Mouse (Mus musculus) cerebellum, adult 2 months (tissue): ENCODE measurements around the gene Zmat5. TPM values are rescaled to one million over a fixed set of nuclear protein-coding genes. Genes with fewer than 3 reads are reported as not detected.
A peak's percentile ranks its signal among the peaks of the same experiment; 100 is the strongest.

Experiments
- DNase-seq, 2 experiments: peaks; one replicate each; pipeline ENCODE4 v3.0.0; 2021
- H3K27ac ChIP-seq: fragments of 200-500 bp; 2 replicates; pipeline ENCODE4 v1.5.1; 2012; ENCODE audit warnings: low read length, control low read depth, inconsistent platforms; ENCODE audit not compliant: insufficient read depth
- H3K27me3 ChIP-seq: fragments of 200-500 bp; 2 replicates; pipeline ENCODE4 v1.6.1; 2012; ENCODE audit warnings: inconsistent platforms, mild to moderate bottlenecking, low read length, moderate library complexity; ENCODE audit not compliant: control insufficient read depth, insufficient read depth
- H3K4me1 ChIP-seq: fragments of 200-500 bp; 2 replicates; pipeline ENCODE4 v1.6.1; 2011; ENCODE audit warnings: low read length; ENCODE audit not compliant: control insufficient read depth, insufficient read depth
- H3K4me3 ChIP-seq: fragments of 200-500 bp; replicated peaks from 2 replicates; pipeline ENCODE3; 2011; ENCODE audit warnings: mild to moderate bottlenecking, low read depth, low read length, control low read depth; ENCODE audit not compliant: insufficient read depth
- CTCF ChIP-seq: fragments of 200-500 bp; IDR thresholded peaks from 2 replicates; pipeline ENCODE4 v1.5.1; 2011; ENCODE audit warnings: low read depth, mild to moderate bottlenecking, control low read depth, low read length, moderate library complexity, borderline replicate concordance; ENCODE audit not compliant: insufficient read depth
- POLR2A ChIP-seq: fragments of 200-500 bp; IDR thresholded peaks from 2 replicates; pipeline ENCODE4 v1.6.1; 2011; ENCODE audit warnings: low read length, control low read depth, borderline replicate concordance; ENCODE audit not compliant: insufficient read depth
- WGBS: fragments of 180-500 bp; shearing (Covaris S2); methylation state at CpG from one replicate; pipeline ENCODE4 v1.1.7; 2018; 5-methylcytosine and 5-hydroxymethylcytosine counted together
- polyA plus RNA-seq: library from polyadenylated mRNA; depleted of rRNA; stranded (reverse); fragments of >200 nt; gene quantifications from 2 replicates; pipeline ENCODE4 v1.2.3, GENCODE M21; 2012

Zmat5 gene
- polyA plus RNA-seq, 1 experiment: 63.2 TPM

DNA sequence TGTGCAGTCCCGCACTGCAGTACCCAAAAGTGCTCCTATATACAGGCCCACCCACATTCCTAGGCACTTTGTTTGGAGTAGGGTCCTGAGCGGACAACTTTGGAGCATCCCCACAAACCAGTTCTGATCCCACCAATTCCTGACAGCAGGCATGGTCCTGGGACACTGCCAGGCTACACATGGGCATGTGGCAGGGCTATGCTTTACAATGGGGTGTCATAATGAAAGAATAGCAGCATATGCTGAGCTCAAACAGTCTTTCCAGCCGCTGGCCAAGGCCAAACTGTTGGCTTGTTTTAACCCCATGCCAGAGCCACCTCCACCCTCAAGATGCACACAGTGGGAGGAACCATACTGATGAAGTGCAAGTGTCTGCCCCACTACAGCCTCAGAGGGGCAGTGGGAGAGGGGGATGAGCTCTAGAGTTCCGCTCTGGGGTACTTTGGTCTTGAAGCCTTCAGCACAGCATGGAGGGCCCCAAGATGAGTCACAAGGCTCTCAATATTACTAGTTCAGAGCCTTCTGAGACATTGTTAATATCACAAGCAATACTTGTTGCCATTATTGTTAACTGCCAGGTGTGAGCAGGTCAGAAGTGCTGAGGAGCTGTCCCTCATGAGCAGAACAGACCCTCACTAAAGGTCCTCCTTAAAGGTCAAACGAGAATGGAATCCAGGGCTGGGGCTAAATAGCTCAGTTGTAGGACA is 12.2 kb downstream of the Zmat5 start:
- TF ChIP-seq CTCF: no peak
- TF ChIP-seq POLR2A: no peak
- Histone ChIP-seq H3K27ac (no peak overlapping the region), H3K27me3 (no peaks in the 10 kb centered on the region), H3K4me3 (no peak overlapping the region), H3K4me1 (peaks cover 30% of the 10 kb centered on the region)
- no peak for DNase-seq
- 74% methylated on average over 5 of the region's 5 CpGs for WGBS

DNA sequence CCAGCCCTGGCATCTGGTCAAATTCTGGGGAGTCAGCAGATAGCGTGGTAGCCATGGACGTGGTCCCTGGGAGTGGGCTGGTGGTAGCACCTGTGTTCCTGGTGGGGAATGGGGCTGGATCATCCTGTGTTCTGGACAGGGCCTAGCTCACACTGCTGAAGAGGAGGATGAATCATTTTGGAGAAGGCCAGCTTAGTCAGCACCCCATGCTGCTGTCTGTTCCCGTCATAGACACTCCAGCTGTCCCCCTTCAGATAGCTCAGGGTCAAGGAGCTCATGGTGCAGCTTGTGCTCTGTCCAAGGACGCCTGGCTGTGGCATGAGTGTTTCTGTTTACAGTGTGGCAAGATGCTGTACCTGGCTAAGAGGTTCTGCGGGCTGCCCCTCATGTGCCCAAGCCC is 14.1 kb downstream of the Zmat5 start:
- TF ChIP-seq CTCF (no peak), POLR2A (no peak)
- peaks cover 30% of the 10 kb centered on the region for H3K4me1 ChIP-seq
- WGBS: 45% methylated on average over 5 of the region's 5 CpGs

DNA sequence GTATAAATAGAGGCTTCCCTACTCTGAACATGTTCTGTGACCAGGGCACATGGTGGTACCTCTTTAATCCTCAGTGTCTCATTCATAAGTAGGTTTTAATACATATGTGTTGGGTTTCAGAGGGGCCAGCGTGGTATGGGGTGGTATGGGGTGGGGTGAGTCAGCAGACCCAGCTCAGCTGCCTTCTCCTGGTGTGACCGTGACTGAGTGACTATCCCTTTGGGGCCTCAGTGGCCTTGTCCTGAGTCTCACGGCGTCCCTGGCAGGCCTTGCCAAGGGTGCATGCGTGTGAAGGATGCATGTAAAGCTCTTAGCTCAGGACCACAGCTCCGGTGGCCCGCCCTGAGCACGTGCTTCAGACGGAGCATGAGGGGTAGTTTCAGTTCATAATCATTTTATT is 15.5 kb downstream of the Zmat5 start:
- DNase-seq: no peak
- Histone ChIP-seq H3K27me3 (no peaks in the 10 kb centered on the region), H3K4me1 (peaks cover 30% of the 10 kb centered on the region), H3K27ac (no peak overlapping the region), H3K4me3 (no peak overlapping the region)
- no peak for TF ChIP-seq POLR2A
- no peak for TF ChIP-seq CTCF
- 96% methylated on average over 9 of the region's 9 CpGs for WGBS

More for the DNA sequence above, 14.1 kb downstream of the Zmat5 start:
- no peak overlapping the region for H3K27ac ChIP-seq
- no peaks in the 10 kb centered on the region for H3K27me3 ChIP-seq
- no peak overlapping the region for H3K4me3 ChIP-seq
- peak; percentile 43 to 64 for DNase-seq

DNA sequence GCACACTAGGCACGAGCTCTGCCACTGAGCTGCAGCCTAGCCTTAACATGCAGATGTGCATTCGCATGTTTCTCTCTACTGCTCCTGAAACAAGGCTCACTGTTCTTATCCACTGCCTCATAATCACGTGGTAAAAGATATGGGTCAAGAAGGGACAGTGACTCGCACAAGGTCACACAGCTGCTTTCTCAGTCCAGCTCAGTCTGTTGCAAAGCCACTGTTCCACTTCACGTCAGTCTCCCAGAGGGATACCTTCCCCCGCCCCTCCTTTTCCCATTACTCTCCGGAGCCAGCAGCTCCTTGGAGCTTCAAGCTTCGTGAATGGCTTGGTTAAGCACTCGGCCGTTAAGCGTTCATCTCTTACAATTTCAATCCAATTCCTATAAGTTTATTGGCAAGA is 15.9 kb downstream of the Zmat5 start:
- Histone ChIP-seq H3K4me3 (no peak overlapping the region), H3K4me1 (peaks cover 30% of the 10 kb centered on the region), H3K27ac (no peak overlapping the region), H3K27me3 (no peaks in the 10 kb centered on the region)
- 53% methylated on average over 11 of the region's 11 CpGs for WGBS
- no peak for TF ChIP-seq POLR2A
- no peak for TF ChIP-seq CTCF
- DNase-seq: peak in 1 of 2 experiments; percentile 15

DNA sequence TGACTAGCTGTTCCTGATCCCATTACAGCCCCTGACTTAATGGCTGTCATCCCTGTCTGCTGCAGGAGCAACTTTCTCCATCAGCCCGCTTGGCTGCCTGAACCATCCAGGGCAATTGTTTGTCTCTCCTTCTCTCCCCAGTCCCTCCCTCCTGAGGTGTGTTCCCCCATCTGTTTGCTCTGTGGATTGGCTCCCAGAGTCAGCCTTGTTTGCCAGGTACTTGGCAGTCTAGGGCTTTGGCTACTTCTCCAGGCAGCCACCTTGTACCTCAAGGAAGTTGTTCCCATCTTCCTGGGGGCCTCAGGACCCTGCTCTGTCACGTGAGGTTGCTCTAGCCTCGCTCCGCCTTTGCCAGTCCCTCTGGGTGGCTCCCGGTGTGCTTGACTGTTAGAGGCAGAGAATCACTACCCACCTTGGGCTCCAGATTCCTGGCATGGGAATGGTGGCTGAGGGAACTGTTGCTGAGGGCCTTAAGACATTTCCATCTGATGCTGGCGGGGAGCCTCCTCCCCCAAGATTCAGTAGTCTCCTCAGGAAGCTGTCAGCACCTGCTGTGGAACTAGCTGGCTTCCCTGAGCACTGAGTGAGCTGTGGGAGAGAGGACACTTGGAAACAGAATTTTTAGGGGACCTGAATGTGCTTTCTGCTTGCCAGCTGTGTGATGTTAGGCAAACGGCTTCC is 16.6 kb downstream of the Zmat5 start:
- Histone ChIP-seq H3K27ac (no peak overlapping the region), H3K27me3 (no peaks in the 10 kb centered on the region), H3K4me1 (peaks cover 30% of the 10 kb centered on the region), H3K4me3 (no peak overlapping the region)
- WGBS: 21% methylated on average over 7 of the region's 7 CpGs
- peak; percentile 79 to 88 for DNase-seq
- TF ChIP-seq POLR2A (no peak), CTCF (no peak)

DNA sequence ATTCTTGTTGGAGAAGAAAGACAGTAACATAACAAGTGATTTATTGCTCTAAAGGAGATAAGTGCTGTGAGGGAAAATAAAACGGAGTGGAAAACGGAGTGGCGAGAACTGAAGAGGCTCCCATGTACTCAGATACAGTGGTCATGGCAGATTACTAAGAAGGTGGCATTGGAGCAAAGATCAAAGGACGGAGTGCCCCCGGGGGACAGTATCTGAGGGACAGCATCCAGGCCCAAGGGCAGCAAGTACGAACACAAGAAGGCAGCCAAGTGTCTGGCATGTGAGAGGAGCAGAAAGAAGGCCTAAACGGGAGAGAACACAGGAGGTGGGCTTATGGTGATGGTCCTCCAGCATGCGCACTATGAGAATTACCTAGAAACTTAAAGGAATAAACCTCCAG is 17.2 kb downstream of the Zmat5 start:
- WGBS: 87% methylated on average over 8 of the region's 8 CpGs
- Histone ChIP-seq H3K27ac (no peak overlapping the region), H3K27me3 (no peaks in the 10 kb centered on the region), H3K4me3 (no peak overlapping the region), H3K4me1 (peaks cover 26% of the 10 kb centered on the region)
- no peak for TF ChIP-seq CTCF
- TF ChIP-seq POLR2A: no peak
- DNase-seq: no peak

DNA sequence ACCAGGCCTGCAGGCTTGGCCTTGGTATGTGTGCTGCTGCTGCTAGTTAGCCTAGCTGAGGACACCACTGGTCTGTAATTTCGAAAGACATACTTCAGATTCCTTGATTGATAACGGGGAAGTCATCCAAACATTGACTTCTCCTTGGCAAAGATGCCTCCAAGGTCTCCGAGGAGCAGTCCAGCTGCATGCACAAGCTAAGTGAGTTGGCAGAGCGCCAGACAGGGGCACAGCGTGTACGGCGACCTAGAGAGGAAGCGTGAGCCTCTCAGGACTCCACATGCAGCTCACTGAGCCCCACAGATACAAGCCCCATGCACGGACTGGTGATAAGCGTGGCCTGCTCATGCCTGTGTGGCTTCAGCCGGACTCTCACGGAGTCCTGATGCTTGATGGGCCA is 25.1 kb downstream of the Zmat5 start:
- TF ChIP-seq CTCF (no peak), POLR2A (no peak)
- DNase-seq: no peak
- 57% methylated on average over 12 of the region's 12 CpGs for WGBS
- no peaks in the 10 kb centered on the region for H3K27me3 ChIP-seq
- H3K4me3 ChIP-seq: no peak overlapping the region
- H3K27ac ChIP-seq: no peak overlapping the region
- H3K4me1 ChIP-seq: peaks cover 15% of the 10 kb centered on the region

DNA sequence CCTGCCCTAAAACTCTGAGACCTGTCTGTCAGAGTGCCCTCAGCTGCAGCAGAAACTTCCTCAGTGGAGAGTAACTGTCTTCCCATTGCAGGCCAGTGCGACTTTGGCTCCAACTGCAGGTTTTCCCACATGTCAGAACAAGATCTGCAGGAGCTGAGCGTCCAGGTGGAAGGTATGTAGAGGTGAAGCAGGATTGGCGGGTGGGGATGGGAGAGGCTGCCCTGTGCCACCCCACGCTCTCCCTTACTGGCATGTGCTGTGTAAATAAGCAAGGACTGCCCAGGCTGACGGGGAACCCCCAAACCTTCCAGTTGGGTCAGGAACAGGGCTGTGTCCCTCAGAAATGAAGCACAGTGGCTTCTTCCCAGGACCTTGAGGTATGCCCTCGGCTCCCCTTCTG is 25.6 kb downstream of the Zmat5 start:
- no peak overlapping the region for H3K27ac ChIP-seq
- 90% methylated on average over 6 of the region's 6 CpGs for WGBS

More for the DNA sequence above, 25.6 kb downstream of the Zmat5 start:
- Histone ChIP-seq H3K4me3 (no peak overlapping the region), H3K27me3 (no peaks in the 10 kb centered on the region), H3K4me1 (peaks cover 15% of the 10 kb centered on the region)
- DNase-seq: no peak
- TF ChIP-seq POLR2A: no peak
- TF ChIP-seq CTCF: no peak
